Mouse (Mus musculus): ENCODE results near the gene Kcne4.

- TF ChIP-seq CTCF (conservative IDR thresholded peaks at IDR 0.05; ENCODE audit: insufficient read depth, insufficient read length, low read depth, low read length) (no peak), POLR2A (IDR thresholded peaks at IDR 0.05; ENCODE audit: low read depth, low read length) (no peak)
Measured at GRCm38 (mm10) chr1:78865991-78866390, 49.4 kb downstream of the Kcne4 start.
